Mouse (Mus musculus): Measurements from ENCODE around the gene Mapk1ip1l.

DNA sequence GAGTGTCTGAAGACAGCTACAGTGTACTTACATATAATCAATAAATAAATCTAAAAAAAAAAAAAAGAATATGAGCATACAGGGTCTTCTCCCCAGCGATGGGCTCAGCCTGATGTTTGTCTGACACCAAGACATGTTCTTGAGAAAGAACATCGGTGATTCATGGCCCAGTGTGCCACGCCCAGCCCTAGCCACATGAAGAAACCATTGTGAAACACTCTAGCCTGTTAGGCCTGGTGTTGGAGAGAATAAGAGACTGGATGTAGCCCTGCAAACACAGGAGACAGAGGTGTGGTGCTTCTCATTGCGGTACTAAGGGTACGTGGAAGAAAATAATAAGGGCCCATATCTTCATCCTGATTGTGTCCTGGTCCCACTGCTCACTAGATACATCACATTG is 29.3 kb downstream of the Mapk1ip1l start:
- TF ChIP-seq CTCF (IDR thresholded peaks at IDR 0.05; ENCODE audit: borderline replicate concordance, control insufficient read depth, extremely low read depth, insufficient read depth, low read length, poor library complexity) (no peak), POLR2A (IDR thresholded peaks at IDR 0.05; ENCODE audit: control insufficient read depth, extremely low read depth, insufficient read depth, low read length, poor library complexity) (no peak)

Measured in thymus, adult 2 months (tissue).